Mouse (Mus musculus): Measurements from ENCODE around the gene Rasgrp2. TPM values are rescaled to one million over a fixed set of nuclear protein-coding genes. Genes with fewer than 3 reads are reported as not detected.

Gene Rasgrp2
- polyA plus RNA-seq, 1 experiment from 2014 or later = 7.0 TPM

- ChIA-PET POLR2A (no interaction called here), CTCF (no interaction called here)
- TF ChIP-seq CTCF (IDR thresholded peaks at IDR 0.05) = no peak
- in situ Hi-C loops (cut with MboI; ENCODE audit: low pct_unique_long_range_greater_than_20kb) = no loop called here
- ATAC-seq = peak; percentile 49
- DNase-seq (ENCODE audit: low read depth, low spot score) = no peak
- no peaks in the 10 kb centered on the region for H3K27me3 ChIP-seq
Observed at GRCm38 (mm10) chr19:6372433-6372832, 26.7 kb upstream of the Rasgrp2 start.

GRCm38 (mm10) chr19:6373539-6374400, 25.4 kb upstream of the Rasgrp2 start:
- POLR2A ChIA-PET = interaction anchor here (0.8 to 1.5 kb wide), 2 partner anchors 10 to 11 kb away, joined by 3 read pairs; partner anchors contain the start of genes Pygm and Sf1
- DNase-seq (ENCODE audit: low read depth, low spot score) (no peak), ATAC-seq (no peak)
- peak; percentile 90 for TF ChIP-seq CTCF (IDR thresholded peaks at IDR 0.05)
- CTCF ChIA-PET = interaction anchor here (0.6 to 2.0 kb wide), 4 partner anchors 9 to 22 kb away, joined by 3 to 15 read pairs (median 4); partner anchors contain the start of gene Pygm
- no peaks in the 10 kb centered on the region for H3K27me3 ChIP-seq
- in situ Hi-C loops (cut with MboI; ENCODE audit: low pct_unique_long_range_greater_than_20kb) = no loop called here

- no peak for ATAC-seq
- POLR2A ChIA-PET = interaction anchor here (1.4 kb wide), 1 partner anchor 9 kb away, joined by 3 read pairs; no protein-coding TSS in a partner anchor
- no peak for DNase-seq (ENCODE audit: low read depth, low spot score)
- CTCF ChIA-PET = interaction anchor here (1.1 to 2.0 kb wide), 2 partner anchors 9 to 21 kb away, joined by 3 to 15 read pairs; partner anchors contain the start of gene Pygm
- H3K27me3 ChIP-seq = no peaks in the 10 kb centered on the region
- TF ChIP-seq CTCF (IDR thresholded peaks at IDR 0.05) = no peak
- in situ Hi-C loops (cut with MboI; ENCODE audit: low pct_unique_long_range_greater_than_20kb) = no loop called here
Observed at GRCm38 (mm10) chr19:6374571-6374970, 24.6 kb upstream of the Rasgrp2 start.

- ChIA-PET CTCF (no interaction called here), POLR2A (interaction anchor here (0.6 to 1.4 kb wide), 3 partner anchors 10 to 601 kb away, joined by 3 to 7 read pairs (median 3); partner anchors contain the start of gene Plcb3)
- in situ Hi-C loops (cut with MboI; ENCODE audit: low pct_unique_long_range_greater_than_20kb) = no loop called here
- no peak for ATAC-seq
- no peak for TF ChIP-seq CTCF (IDR thresholded peaks at IDR 0.05)
- no peaks in the 10 kb centered on the region for H3K27me3 ChIP-seq
- DNase-seq (ENCODE audit: low read depth, low spot score) = no peak
Observed at GRCm38 (mm10) chr19:6375423-6376254, 23.5 kb upstream of the Rasgrp2 start.

GRCm38 (mm10) chr19:6376255-6376564, 22.9 kb upstream of the Rasgrp2 start:
- ChIA-PET CTCF (no interaction called here), POLR2A (interaction anchor here (0.6 kb wide), 1 partner anchor 96 kb away, joined by 3 read pairs; no protein-coding TSS in a partner anchor)
- ATAC-seq (no peak), DNase-seq (ENCODE audit: low read depth, low spot score) (no peak)
- no peaks in the 10 kb centered on the region for H3K27me3 ChIP-seq
- peak; percentile 91 for TF ChIP-seq CTCF (IDR thresholded peaks at IDR 0.05)
- in situ Hi-C loops (cut with MboI; ENCODE audit: low pct_unique_long_range_greater_than_20kb) = no loop called here

- no peaks in the 10 kb centered on the region for H3K27me3 ChIP-seq
- ChIA-PET CTCF (interaction anchor here (1.2 kb wide), 1 partner anchor 9 kb away, joined by 5 read pairs; no protein-coding TSS in a partner anchor), POLR2A (interaction anchor here (0.6 to 1.6 kb wide), 2 partner anchors 9 to 95 kb away, joined by 3 to 8 read pairs; no protein-coding TSS in a partner anchor)
- DNase-seq (ENCODE audit: low read depth, low spot score) = no peak
- in situ Hi-C loops (cut with MboI; ENCODE audit: low pct_unique_long_range_greater_than_20kb) = no loop called here
- no peak for ATAC-seq
- TF ChIP-seq CTCF (IDR thresholded peaks at IDR 0.05) = no peak
Observed at GRCm38 (mm10) chr19:6376643-6377042, 22.5 kb upstream of the Rasgrp2 start.

- no peaks in the 10 kb centered on the region for H3K27me3 ChIP-seq
- no peak for ATAC-seq
- POLR2A ChIA-PET = interaction anchor here (0.8 to 1.6 kb wide), 2 partner anchors 10 to 13 kb away, joined by 3 to 8 read pairs; no protein-coding TSS in a partner anchor
- DNase-seq (ENCODE audit: low read depth, low spot score) = no peak
- CTCF ChIA-PET = interaction anchor here (1.2 kb wide), 1 partner anchor 10 kb away, joined by 5 read pairs; no protein-coding TSS in a partner anchor
- in situ Hi-C loops (cut with MboI; ENCODE audit: low pct_unique_long_range_greater_than_20kb) = no loop called here
- no peak for TF ChIP-seq CTCF (IDR thresholded peaks at IDR 0.05)
Observed at GRCm38 (mm10) chr19:6377327-6378040, 21.7 kb upstream of the Rasgrp2 start.

GRCm38 (mm10) chr19:6380411-6381166, 18.6 kb upstream of the Rasgrp2 start:
- H3K27me3 ChIP-seq = no peaks in the 10 kb centered on the region
- ChIA-PET POLR2A (interaction anchor here (0.6 to 0.7 kb wide), 3 partner anchors 9 to 322 kb away, joined by 3 to 4 read pairs (median 3); no protein-coding TSS in a partner anchor), CTCF (interaction anchor here (2.5 kb wide), 1 partner anchor 14 kb away, joined by 11 read pairs; no protein-coding TSS in a partner anchor)
- TF ChIP-seq CTCF (IDR thresholded peaks at IDR 0.05) = no peak
- no peak for ATAC-seq
- in situ Hi-C loops (cut with MboI; ENCODE audit: low pct_unique_long_range_greater_than_20kb) = no loop called here
- no peak for DNase-seq (ENCODE audit: low read depth, low spot score)

- DNase-seq (ENCODE audit: low read depth, low spot score) = no peak
- no peak for TF ChIP-seq CTCF (IDR thresholded peaks at IDR 0.05)
- POLR2A ChIA-PET = interaction anchor here (0.6 kb wide), 1 partner anchor 9 kb away, joined by 3 read pairs; no protein-coding TSS in a partner anchor
- H3K27me3 ChIP-seq = no peaks in the 10 kb centered on the region
- in situ Hi-C loops (cut with MboI; ENCODE audit: low pct_unique_long_range_greater_than_20kb) = no loop called here
- CTCF ChIA-PET = no interaction called here
- ATAC-seq = no peak
Observed at GRCm38 (mm10) chr19:6381238-6381637, 17.9 kb upstream of the Rasgrp2 start.
